Mouse (Mus musculus) lung, embryonic 14.5 days (tissue): ENCODE measurements around the gene Mef2d. TPM values are rescaled to one million over a fixed set of nuclear protein-coding genes. Genes with fewer than 3 reads are reported as not detected.

Experiments
- ATAC-seq: fragments of 200-750 bp; cut with Nextera tagmentation; 2 replicates; pipeline ENCODE4 v1.8.0; 2017; ENCODE audit warnings: mild to moderate bottlenecking, moderate TSS enrichment, moderate library complexity; ENCODE audit not compliant: insufficient read depth
- DNase-seq: peaks from one replicate; pipeline ENCODE4 v3.0.0-alpha.2; 2015
- H3K27ac ChIP-seq: fragments of 300-500 bp; sonication (generic); 2 replicates; pipeline ENCODE4 v1.5.1; 2014; ENCODE audit warnings: low read depth, mild to moderate bottlenecking, moderate library complexity
- H3K27me3 ChIP-seq: fragments of 300-500 bp; sonication (generic); 2 replicates; pipeline ENCODE4 v1.6.1; 2014; ENCODE audit warnings: low read length, control low read depth; ENCODE audit not compliant: insufficient read depth
- H3K36me3 ChIP-seq: fragments of 300-500 bp; sonication (generic); 2 replicates; pipeline ENCODE4 v1.6.1; 2014; ENCODE audit warnings: control low read depth; ENCODE audit not compliant: insufficient read depth
- H3K4me1 ChIP-seq: fragments of 300-500 bp; sonication (generic); 2 replicates; pipeline ENCODE4 v1.6.1; 2014; ENCODE audit warnings: antibody characterized with exemption, control low read depth; ENCODE audit not compliant: insufficient read depth
- H3K4me2 ChIP-seq: fragments of 300-500 bp; sonication (generic); 2 replicates; pipeline ENCODE4 v1.6.1; 2014; ENCODE audit warnings: mild to moderate bottlenecking
- H3K4me3 ChIP-seq: fragments of 300-500 bp; sonication (generic); 2 replicates; pipeline ENCODE4 v1.5.1; 2014; ENCODE audit warnings: low read depth, low read length
- H3K9ac ChIP-seq: fragments of 300-500 bp; sonication (generic); 2 replicates; pipeline ENCODE4 v1.6.1; 2014
- H3K9me3 ChIP-seq: fragments of 300-500 bp; sonication (generic); 2 replicates; pipeline ENCODE4 v1.6.1; 2016; ENCODE audit warnings: low read depth, low read length, control low read depth
- CTCF ChIP-seq: IDR thresholded peaks from 2 replicates; pipeline ENCODE4 v1.5.1; 2016; ENCODE audit warnings: antibody characterized with exemption, low read depth
- WGBS: fragments of 180-500 bp; shearing (Covaris S2); extraction: QIAGEN DNeasy Blood & Tissue Kit; methylation state at CpG from one replicate; pipeline ENCODE4 v1.1.7; 2014; 5-methylcytosine and 5-hydroxymethylcytosine counted together
- polyA plus RNA-seq: library from polyadenylated mRNA; unstranded; fragments of >200 nt; fragmentation: Nextera tagmentation; extraction: Ambion mirVana; gene quantifications from 2 replicates; pipeline ENCODE4 v1.2.1, GENCODE M21; 2014

Mef2d gene
- polyA plus RNA-seq, 1 experiment from 2014 or later, result 25.4 TPM

DNA sequence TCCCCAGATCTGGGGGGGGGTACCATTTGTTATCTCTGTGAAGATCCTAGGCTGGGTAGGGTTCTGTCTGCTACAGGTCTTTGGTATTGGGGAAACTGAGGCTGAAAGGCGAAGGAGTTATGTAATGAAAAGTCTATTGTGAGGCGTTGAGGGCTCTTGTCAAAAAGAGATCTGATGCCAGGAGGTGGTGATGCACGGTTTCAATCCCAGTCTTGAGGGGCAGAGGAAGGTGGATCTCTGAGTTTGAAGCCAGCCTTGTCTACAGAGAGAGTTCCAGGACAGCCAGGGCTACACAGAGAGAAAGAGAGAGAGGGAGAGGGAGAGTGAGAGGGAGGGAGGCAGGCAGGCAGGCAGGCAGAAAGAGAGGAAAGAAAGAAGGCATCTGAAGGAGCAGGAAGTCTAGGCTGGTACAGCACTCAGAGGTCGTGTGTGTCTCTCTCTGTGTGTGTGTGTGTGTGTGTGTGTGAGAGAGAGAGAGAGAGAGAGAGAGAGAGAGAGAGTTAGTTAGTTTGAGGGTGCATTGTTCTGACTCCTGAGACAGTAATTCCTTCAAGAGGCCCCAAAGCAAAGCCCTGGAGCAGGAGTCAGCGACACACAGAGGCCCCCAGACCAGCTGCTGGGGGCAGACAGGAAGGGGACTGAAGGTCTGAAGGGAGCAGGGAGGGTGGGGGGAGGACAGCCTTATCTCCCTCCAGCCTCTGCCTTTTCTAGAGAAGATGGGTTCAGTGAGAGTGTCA lies 4.4 kb downstream of the Mef2d start:
- H3K4me2 ChIP-seq, result no peak overlapping the region
- peaks cover 49% of the 10 kb centered on the region for H3K4me1 ChIP-seq
- DNase-seq, result no peak
- no peaks in the 10 kb centered on the region for H3K36me3 ChIP-seq
- H3K27me3 ChIP-seq, result no peaks in the 10 kb centered on the region
- no peak overlapping the region for H3K4me3 ChIP-seq
- 0 out of 2 replicates have a peak overlapping the region, but pooled peaks have one; percentile 15 for H3K27ac ChIP-seq
- H3K9ac ChIP-seq, result no peak overlapping the region
- WGBS, result 40% methylated on average over 5 of the region's 5 CpGs
- H3K9me3 ChIP-seq, result no peaks in the 10 kb centered on the region
- no peak for TF ChIP-seq CTCF
- ATAC-seq, result no peak

DNA sequence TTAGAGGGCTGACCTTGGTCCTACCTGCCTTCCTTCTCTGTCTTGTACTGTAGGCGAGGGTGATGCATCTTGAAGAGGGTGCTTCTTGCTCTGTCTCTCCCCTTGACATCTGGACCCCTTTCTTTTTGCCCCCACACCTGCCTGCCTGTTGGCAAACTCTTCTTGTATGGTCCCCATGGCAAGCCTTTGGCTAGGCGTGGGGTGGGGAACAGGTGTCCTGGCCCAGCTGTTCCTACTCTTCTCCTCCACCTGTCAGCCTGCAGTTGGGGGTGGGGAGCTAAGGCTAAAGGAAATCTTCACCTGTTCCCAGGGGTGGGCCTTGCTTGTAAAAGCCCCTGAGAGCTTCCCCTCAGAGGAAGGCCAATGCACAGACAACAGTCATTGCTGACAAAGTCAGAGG lies 5.3 kb downstream of the Mef2d start:
- Histone ChIP-seq H3K4me1 (peaks cover 49% of the 10 kb centered on the region), H3K4me3 (no peak overlapping the region), H3K9me3 (no peaks in the 10 kb centered on the region), H3K4me2 (no peak overlapping the region), H3K27ac (no peak overlapping the region), H3K27me3 (no peaks in the 10 kb centered on the region), H3K9ac (no peak overlapping the region; the same call in 1 of the 2 replicates), H3K36me3 (no peaks in the 10 kb centered on the region)
- DNase-seq (no peak), ATAC-seq (no peak)
- WGBS, result 59% methylated on average over 2 of the region's 2 CpGs
- TF ChIP-seq CTCF, result no peak

DNA sequence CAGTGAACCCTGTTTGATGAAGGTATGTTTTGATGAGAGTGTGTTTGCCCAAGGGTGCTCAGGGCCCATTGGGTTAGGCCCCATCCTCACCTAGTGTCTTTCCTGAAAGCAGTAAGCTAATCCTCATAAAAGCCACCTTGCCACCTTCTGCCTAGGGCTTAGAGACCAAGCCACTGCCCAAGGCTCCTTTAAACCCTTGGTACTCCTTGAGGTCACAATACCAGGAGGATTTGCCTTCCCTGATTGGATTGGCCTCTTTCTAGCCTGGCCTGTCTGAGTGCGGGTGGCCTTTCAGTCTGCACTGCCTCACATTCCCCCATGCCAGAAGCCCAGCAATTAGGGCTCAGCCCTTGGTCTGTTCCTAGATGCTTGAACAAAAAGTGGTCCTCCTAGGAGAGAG lies 5.7 kb downstream of the Mef2d start:
- DNase-seq, result no peak
- H3K27ac ChIP-seq, result no peak overlapping the region

DNA sequence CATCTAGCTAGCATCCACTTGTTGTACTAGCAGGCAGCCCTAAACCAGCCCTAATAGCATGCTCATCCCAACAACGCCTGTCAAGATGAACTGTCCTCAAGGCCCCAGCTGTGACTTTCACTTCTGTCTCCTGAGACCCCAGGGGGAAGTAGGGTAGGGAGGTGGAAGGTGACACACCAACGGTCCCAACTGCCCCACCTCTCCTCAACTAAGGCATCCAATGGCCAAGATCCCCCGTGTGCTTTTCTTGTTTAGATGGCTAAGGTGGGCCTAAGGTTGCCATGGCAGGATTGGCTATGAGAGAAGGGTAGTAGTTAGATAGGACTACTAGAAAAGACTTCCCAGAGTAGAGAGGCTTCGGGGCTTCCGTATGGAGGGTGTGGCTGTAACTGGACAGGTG lies 6.2 kb downstream of the Mef2d start:
- no peak overlapping the region for H3K4me3 ChIP-seq
- no peak overlapping the region for H3K9ac ChIP-seq
- H3K27ac ChIP-seq, result no peak overlapping the region
- no peaks in the 10 kb centered on the region for H3K36me3 ChIP-seq
- no peaks in the 10 kb centered on the region for H3K9me3 ChIP-seq
- peaks cover 49% of the 10 kb centered on the region for H3K4me1 ChIP-seq
- 81% methylated on average over 5 of the region's 5 CpGs for WGBS
- no peak overlapping the region for H3K4me2 ChIP-seq
- no peak for DNase-seq
- no peak for TF ChIP-seq CTCF
- ATAC-seq, result no peak
- no peaks in the 10 kb centered on the region for H3K27me3 ChIP-seq

More for the DNA sequence above, 5.7 kb downstream of the Mef2d start:
- ATAC-seq, result no peak
- Histone ChIP-seq H3K4me2 (no peak overlapping the region), H3K4me3 (no peak overlapping the region), H3K9ac (no peak overlapping the region), H3K4me1 (peaks cover 49% of the 10 kb centered on the region), H3K9me3 (no peaks in the 10 kb centered on the region), H3K36me3 (no peaks in the 10 kb centered on the region), H3K27me3 (no peaks in the 10 kb centered on the region)
- TF ChIP-seq CTCF, result no peak
- 73% methylated on average over 1 of the region's 1 CpGs for WGBS

DNA sequence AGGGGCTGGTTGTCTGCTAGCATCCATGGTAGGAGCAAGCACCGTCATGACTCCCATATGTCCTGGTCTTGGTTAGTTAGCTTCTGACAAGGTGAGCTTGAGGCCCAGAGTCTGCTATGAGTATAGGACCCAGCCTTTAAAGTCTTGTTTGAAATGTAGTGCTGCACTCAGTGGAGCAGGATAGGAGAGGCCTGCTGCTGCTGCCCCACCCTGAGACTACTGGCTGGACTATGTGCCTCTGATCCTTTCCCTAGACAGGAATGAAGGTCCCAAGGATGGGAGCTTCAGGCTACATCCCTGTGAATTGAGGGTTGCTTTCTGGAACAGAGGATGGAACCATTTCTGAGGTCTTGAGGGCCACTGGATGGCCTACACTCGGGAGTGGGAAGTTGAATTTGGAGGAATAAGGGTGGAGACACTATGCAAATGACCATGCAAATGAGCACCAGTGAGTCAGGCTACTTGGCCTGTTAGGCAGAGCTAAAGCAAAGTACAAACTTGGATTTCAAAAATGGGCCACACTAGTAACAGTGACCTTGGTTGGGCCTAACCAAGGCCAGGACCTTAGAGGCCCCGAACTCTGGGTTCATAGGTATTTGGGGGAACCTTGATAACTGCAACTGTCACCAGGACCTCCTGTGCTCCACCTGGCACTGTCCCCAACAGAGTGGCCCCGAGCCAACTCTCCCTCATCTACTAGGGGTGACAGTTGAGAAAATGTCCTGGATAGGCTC lies 6.8 kb downstream of the Mef2d start:
- H3K9me3 ChIP-seq, result no peaks in the 10 kb centered on the region
- 55% methylated on average over 4 of the region's 4 CpGs for WGBS
- TF ChIP-seq CTCF, result no peak
- peak overlapping the region; percentile 73; the same call in 1 of the 2 replicates for H3K27ac ChIP-seq
- peak; percentile 31 for DNase-seq
- peak overlapping the region; percentile 47; the same call in 1 of the 2 replicates for H3K4me2 ChIP-seq
- peak overlapping the region; percentile 4; the same call in 1 of the 2 replicates for H3K9ac ChIP-seq
- H3K4me1 ChIP-seq, result peaks cover 45% of the 10 kb centered on the region
- H3K36me3 ChIP-seq, result no peaks in the 10 kb centered on the region
- no peak for ATAC-seq
- no peak overlapping the region for H3K4me3 ChIP-seq
- H3K27me3 ChIP-seq, result no peaks in the 10 kb centered on the region

GRCm38 (mm10) chr3:88149510-88149974 lies 7.4 kb downstream of the Mef2d start:
- DNase-seq (no peak), ATAC-seq (no peak)
- H3K36me3 ChIP-seq, result peaks cover 2% of the 10 kb centered on the region; the same call in 1 of the 2 replicates
- WGBS, result 23% methylated on average over 6 of the region's 6 CpGs
- no peaks in the 10 kb centered on the region for H3K27me3 ChIP-seq
- 0 out of 2 replicates have a peak overlapping the region, but pooled peaks have one; percentile 6 for H3K4me3 ChIP-seq
- peak overlapping the region; percentile 4 for H3K9ac ChIP-seq
- no peak for TF ChIP-seq CTCF
- peak overlapping the region; percentile 47 for H3K4me2 ChIP-seq
- H3K27ac ChIP-seq, result peak overlapping the region; percentile 73; the same call in 1 of the 2 replicates
- H3K9me3 ChIP-seq, result no peaks in the 10 kb centered on the region
- H3K4me1 ChIP-seq, result peaks cover 41% of the 10 kb centered on the region
